Mouse (Mus musculus) megakaryocyte, embryonic 14.5 days (primary cell): Measurements from ENCODE around the gene Rcan2.

ENCODE experiments used
- FLI1 ChIP-seq: IDR thresholded peaks from 2 replicates; pipeline ENCODE4 v1.6.1; 2012; ENCODE audit warnings: low read length, inconsistent platforms, mixed read lengths
- GATA1 ChIP-seq: IDR thresholded peaks from 3 replicates; pipeline ENCODE4 v1.6.1; 2012; ENCODE audit warnings: mixed read lengths, low read length, inconsistent platforms, borderline replicate concordance

- TF ChIP-seq FLI1 = no peak
- TF ChIP-seq GATA1 = no peak
Measured at GRCm38 (mm10) chr17:43806841-43807240, 5.7 kb downstream of the Rcan2 start.
